Comparison of ENCODE assay signal across 9 mouse cellular contexts in genomic region chr13:101763676-101764075, GRCm38 (mm10). TPM values are rescaled to one million over a fixed set of nuclear protein-coding genes. Genes with fewer than 3 reads are reported as not detected.
DNase-seq lines count a peak whose midpoint lies in the region; ATAC-seq and TF ChIP-seq lines count a peak whose summit lies in the region.
"Had no signal": no experiment of that assay in that cellular context is flagged by ENCODE, and none has a peak within 500 bp of the region (broad histone marks: within the 10 kb centered on the region; RNA-seq: fewer than 3 reads in every experiment).

No protein-coding gene starts in this region.

- intact Hi-C loops in heart, adult 2 months (cut with DNase I): no loop called here

- no peak for TF ChIP-seq POLR2A in heart, adult 2 months (IDR thresholded peaks at IDR 0.05; ENCODE audit: insufficient read depth, low read depth, low read length)

- peaks cover 44% of the 10 kb centered on the region for H3K36me3 ChIP-seq in heart, adult 2 months (ENCODE audit: control insufficient read depth, insufficient read depth, low read length)
- H3K36me3 ChIP-seq in heart, embryonic 11.5 days (ENCODE audit: control insufficient read depth, insufficient read depth, low read length): no peaks in the 10 kb centered on the region
- H3K36me3 ChIP-seq in lung, embryonic 16.5 days (ENCODE audit: control insufficient read depth, insufficient read depth, low read length): 0 out of 2 replicates have a peak, but pooled peaks cover 3% of the 10 kb centered on the region
- 0 out of 2 replicates have a peak, but pooled peaks cover under 1% of the 10 kb centered on the region for H3K36me3 ChIP-seq in limb, embryonic 15.5 days
- no peaks in the 10 kb centered on the region for H3K36me3 ChIP-seq in stomach, embryonic 14.5 days (ENCODE audit: control insufficient read depth, insufficient read depth, low read length)

- DNase-seq in heart, adult 2 months: no peak
- DNase-seq in lung, postnatal 10 days: no peak
- no peak for DNase-seq in urinary bladder, postnatal 14 days (ENCODE audit: low spot score)
- no peak for DNase-seq in adrenal gland, adult 8-10 months
- DNase-seq: lung, postnatal 36 days had no signal

- no peaks in the 10 kb centered on the region for H3K9me3 ChIP-seq in heart, embryonic 11.5 days (replicated peaks; ENCODE audit: control insufficient read depth, low read length)
- no peaks in the 10 kb centered on the region for H3K9me3 ChIP-seq in lung, embryonic 16.5 days (ENCODE audit: control insufficient read depth, low read length)
- H3K9me3 ChIP-seq in limb, embryonic 15.5 days: no peaks in the 10 kb centered on the region
- H3K9me3 ChIP-seq in stomach, embryonic 14.5 days (ENCODE audit: control insufficient read depth, low read depth, low read length): no peaks in the 10 kb centered on the region

- H3K4me1 ChIP-seq in heart, adult 2 months (ENCODE audit: control insufficient read depth, insufficient read depth, low read length): peaks cover 36% of the 10 kb centered on the region
- H3K4me1 ChIP-seq in heart, embryonic 11.5 days (ENCODE audit: control insufficient read depth, insufficient read depth, low read length): peaks cover 59% of the 10 kb centered on the region
- H3K4me1 ChIP-seq in lung, embryonic 16.5 days (replicated peaks; ENCODE audit: control insufficient read depth, insufficient read depth, low read length): peaks cover 64% of the 10 kb centered on the region
- peaks cover 51% of the 10 kb centered on the region for H3K4me1 ChIP-seq in limb, embryonic 15.5 days
- peaks cover 59% of the 10 kb centered on the region for H3K4me1 ChIP-seq in stomach, embryonic 14.5 days (ENCODE audit: control insufficient read depth, insufficient read depth, low read length)

- peak overlapping the region; percentile 27 for H3K4me3 ChIP-seq in heart, adult 2 months
- no peak overlapping the region for H3K4me3 ChIP-seq in heart, embryonic 11.5 days (ENCODE audit: low read depth, low read length)
- no peak overlapping the region; the same call in 1 of the 2 replicates for H3K4me3 ChIP-seq in lung, embryonic 16.5 days (ENCODE audit: low read length)
- no peak overlapping the region for H3K4me3 ChIP-seq in limb, embryonic 15.5 days
- 0 out of 2 replicates have a peak overlapping the region, but pooled peaks have one; percentile 12 for H3K4me3 ChIP-seq in stomach, embryonic 14.5 days (ENCODE audit: low read depth, low read length)

- no peak overlapping the region for H3K4me2 ChIP-seq in heart, embryonic 11.5 days
- 0 out of 2 replicates have a peak overlapping the region, but pooled peaks have one; percentile 5 for H3K4me2 ChIP-seq in lung, embryonic 16.5 days (ENCODE audit: low read depth, low read length)
- peak overlapping the region; percentile 24; the same call in 1 of the 2 replicates for H3K4me2 ChIP-seq in limb, embryonic 15.5 days
- peak overlapping the region; percentile 30 for H3K4me2 ChIP-seq in stomach, embryonic 14.5 days (replicated peaks; ENCODE audit: low read depth, low read length)

- 63% methylated on average over 9 of the region's 9 CpGs for WGBS in heart, adult 2 months
- 84% methylated on average over 9 of the region's 9 CpGs for WGBS in heart, embryonic 11.5 days (ENCODE audit: insufficient replicate concordance)
- WGBS in lung, embryonic 16.5 days: 79% methylated on average over 9 of the region's 9 CpGs
- 85% methylated on average over 9 of the region's 9 CpGs for WGBS in limb, embryonic 15.5 days
- 71% methylated on average over 9 of the region's 9 CpGs for WGBS in stomach, embryonic 14.5 days

- peak overlapping the region; percentile 41 for H3K9ac ChIP-seq in heart, adult 2 months (ENCODE audit: low read depth, low read length)
- H3K9ac ChIP-seq in heart, embryonic 11.5 days (ENCODE audit: low read depth, low read length): no peak overlapping the region
- H3K9ac ChIP-seq in lung, embryonic 16.5 days (ENCODE audit: low read length): no peak overlapping the region
- H3K9ac ChIP-seq in limb, embryonic 15.5 days: no peak overlapping the region
- no peak overlapping the region for H3K9ac ChIP-seq in stomach, embryonic 14.5 days (replicated peaks; ENCODE audit: low read depth, low read length)

- H3K27me3 ChIP-seq in heart, adult 2 months (ENCODE audit: control insufficient read depth, insufficient read depth, low read length): no peaks in the 10 kb centered on the region
- H3K27me3 ChIP-seq in heart, embryonic 11.5 days (ENCODE audit: control insufficient read depth, insufficient read depth, low read length): no peaks in the 10 kb centered on the region
- H3K27me3 ChIP-seq in lung, embryonic 16.5 days (ENCODE audit: control insufficient read depth, insufficient read depth, low read depth, low read length): no peaks in the 10 kb centered on the region
- H3K27me3 ChIP-seq in limb, embryonic 15.5 days: no peaks in the 10 kb centered on the region
- H3K27me3 ChIP-seq in stomach, embryonic 14.5 days (ENCODE audit: control insufficient read depth, insufficient read depth, low read length): no peaks in the 10 kb centered on the region

- peak overlapping the region; percentile 62; the same call in 1 of the 2 replicates for H3K27ac ChIP-seq in heart, adult 2 months
- H3K27ac ChIP-seq in heart, embryonic 11.5 days (ENCODE audit: low read depth, low read length): no peak overlapping the region
- no peak overlapping the region for H3K27ac ChIP-seq in lung, embryonic 16.5 days (ENCODE audit: low read length)
- no peak overlapping the region for H3K27ac ChIP-seq in limb, embryonic 15.5 days
- H3K27ac ChIP-seq in stomach, embryonic 14.5 days (ENCODE audit: low read length): peak overlapping the region; percentile 33; the same call in 1 of the 2 replicates

- no peak for TF ChIP-seq EP300 in heart, adult 2 months (IDR thresholded peaks at IDR 0.05; ENCODE audit: insufficient read depth, low read depth, low read length)

- TF ChIP-seq CTCF in heart, adult 2 months (IDR thresholded peaks at IDR 0.05): no peak

- ATAC-seq in heart, embryonic 11.5 days (replicated peaks; ENCODE audit: insufficient number of reproducible peaks, low FRiP score, low TSS enrichment): no peak
- ATAC-seq in lung, embryonic 16.5 days (ENCODE audit: low read depth): no peak
- ATAC-seq in limb, embryonic 15.5 days (ENCODE audit: insufficient number of reproducible peaks, low FRiP score, low TSS enrichment, low read depth): no peak
- ATAC-seq in stomach, embryonic 14.5 days (ENCODE audit: insufficient number of reproducible peaks, insufficient read depth, low FRiP score, low read depth): no peak

- peaks cover 17% of the 10 kb centered on the region for H3K79me2 ChIP-seq in heart, adult 2 months (replicated peaks; ENCODE audit: control insufficient read depth, insufficient read depth, low read length)

RNA-seq across cellular contexts. Expression of gene Pik3r1, which starts 4.3 kb away (rescaled TPM):
- 100 to 1,000 TPM; 111 to 132 TPM for total RNA-seq in heart, adult 2 months (2021)
- 23.7 and 41.4 TPM in 2 replicates for polyA plus RNA-seq in heart, adult 2 months (2012; rRNA removed)
- 11.5 and 16.6 TPM in 2 replicates for polyA plus RNA-seq in heart, embryonic 11.5 days (2014; fragmentation: Nextera tagmentation; extraction: Ambion mirVana)
- 28.5 and 31.1 TPM in 2 replicates for polyA plus RNA-seq in lung, embryonic 16.5 days (2015; fragmentation: Nextera tagmentation; extraction: Ambion mirVana)
- 46.2 and 48.9 TPM in 2 replicates for polyA plus RNA-seq in limb, embryonic 15.5 days (2015; fragmentation: Nextera tagmentation; extraction: Ambion mirVana)
- 95.5 and 98.3 TPM in 2 replicates for polyA plus RNA-seq in stomach, embryonic 14.5 days (2014; fragmentation: Nextera tagmentation; extraction: Ambion mirVana)
- total RNA-seq in adrenal gland, adult 8-10 months (2022): 100 to 1,000 TPM in 1 of 4 experiments, 10 to 100 TPM in 3; 52.9 to 103 (median 87.4) TPM

Comparison
In these comparisons a context has a peak if more than half of its experiments do, and no peak if none do; other contexts are left out.
1. H3K27ac ChIP-seq: peak in heart, adult 2 months (single experiment) and stomach, embryonic 14.5 days (single experiment); none in heart, embryonic 11.5 days (single experiment), lung, embryonic 16.5 days (single experiment) and limb, embryonic 15.5 days (single experiment).
2. H3K4me3 ChIP-seq: peak in heart, adult 2 months (single experiment) and stomach, embryonic 14.5 days (single experiment); none in heart, embryonic 11.5 days (single experiment), lung, embryonic 16.5 days (single experiment) and limb, embryonic 15.5 days (single experiment).